ENCODE assay signal across 13 mouse cellular contexts in the genomic region with DNA sequence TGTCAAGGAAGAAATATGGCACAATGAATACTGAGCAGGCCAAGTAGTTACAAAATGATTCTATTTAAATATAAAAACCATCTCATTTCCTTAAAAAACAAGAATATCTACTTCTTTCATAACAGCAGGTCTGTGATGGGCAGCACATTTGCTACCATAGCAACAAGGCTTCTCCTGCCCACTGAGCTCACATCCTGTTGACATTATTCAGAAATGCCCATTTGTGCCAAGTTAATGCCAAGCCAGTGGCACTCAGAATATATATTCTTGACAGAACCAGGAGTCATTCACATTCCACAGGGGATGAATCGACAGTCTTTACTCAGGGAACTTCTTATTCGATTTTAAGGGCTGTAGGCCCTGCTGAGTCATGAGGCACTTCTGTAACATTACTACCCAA.
A peak's percentile ranks its signal among the peaks of the same experiment; 100 is the strongest.
DNase-seq lines count a peak whose midpoint lies in the region; ATAC-seq lines count a peak whose summit lies in the region.
"Had no signal": no experiment of that assay in that cellular context is flagged by ENCODE, and none has a peak within 500 bp of the region (broad histone marks: within the 10 kb centered on the region; RNA-seq: fewer than 3 reads in every experiment).

No protein-coding gene starts in this region.

- H3K27ac ChIP-seq in forebrain, embryonic 16.5 days (ENCODE audit: low read length), result no peak overlapping the region
- H3K27ac ChIP-seq in forebrain, embryonic 12.5 days, result no peak overlapping the region
- H3K27ac ChIP-seq: heart, embryonic 13.5 days; liver, embryonic 14.5 days; neural tube, embryonic 12.5 days; stomach, embryonic 15.5 days had no signal

- H3K4me3 ChIP-seq in forebrain, embryonic 16.5 days (replicated peaks; ENCODE audit: low read length), result no peak overlapping the region
- no peak overlapping the region for H3K4me3 ChIP-seq in forebrain, embryonic 12.5 days (replicated peaks)
- H3K4me3 ChIP-seq: heart, embryonic 13.5 days; neural tube, embryonic 12.5 days; stomach, embryonic 15.5 days had no signal

- H3K9me3 ChIP-seq in forebrain, embryonic 16.5 days (ENCODE audit: control insufficient read depth, low read length), result no peaks in the 10 kb centered on the region
- H3K9me3 ChIP-seq in forebrain, embryonic 12.5 days, result no peaks in the 10 kb centered on the region
- H3K9me3 ChIP-seq: heart, embryonic 13.5 days; neural tube, embryonic 12.5 days; stomach, embryonic 15.5 days had no signal

- 77% methylated on average over 2 of the region's 2 CpGs for WGBS in forebrain, embryonic 16.5 days
- WGBS in forebrain, embryonic 12.5 days, result 90% methylated on average over 2 of the region's 2 CpGs

- H3K36me3 ChIP-seq in forebrain, embryonic 16.5 days (ENCODE audit: control insufficient read depth, insufficient read depth), result no peaks in the 10 kb centered on the region
- peaks cover 6% of the 10 kb centered on the region for H3K36me3 ChIP-seq in forebrain, embryonic 12.5 days (replicated peaks)
- H3K36me3 ChIP-seq: neural tube, embryonic 12.5 days; stomach, embryonic 15.5 days had no signal

- H3K27me3 ChIP-seq in forebrain, embryonic 16.5 days (replicated peaks; ENCODE audit: control insufficient read depth, insufficient read depth, low read length), result no peaks in the 10 kb centered on the region
- H3K27me3 ChIP-seq in forebrain, embryonic 12.5 days, result no peaks in the 10 kb centered on the region
- H3K27me3 ChIP-seq: heart, embryonic 13.5 days; neural tube, embryonic 12.5 days; stomach, embryonic 15.5 days had no signal

- DNase-seq in right cerebral cortex, adult 18-20 months, result peak; percentile 68
- no peak for DNase-seq in right cerebral cortex, postnatal 14 days
- peak; percentile 29 for DNase-seq in induced T-regulatory cell, adult 2 months (ENCODE audit: low read depth)
- DNase-seq in telencephalon, adult 2 months (ENCODE audit: low read depth, low spot score), result peak; percentile 82
- DNase-seq in retina, postnatal 1 day, result no peak
- DNase-seq in cerebellum, adult 18-20 months, result no peak
- DNase-seq: kidney, postnatal 4 days had no signal

- no peak overlapping the region for H3K4me2 ChIP-seq in forebrain, embryonic 16.5 days (ENCODE audit: low read length)
- no peak overlapping the region for H3K4me2 ChIP-seq in forebrain, embryonic 12.5 days
- H3K4me2 ChIP-seq: heart, embryonic 13.5 days; neural tube, embryonic 12.5 days; stomach, embryonic 15.5 days had no signal

- no peaks in the 10 kb centered on the region for H3K4me1 ChIP-seq in forebrain, embryonic 16.5 days (replicated peaks; ENCODE audit: control insufficient read depth, insufficient read depth, low read length)
- H3K4me1 ChIP-seq in forebrain, embryonic 12.5 days, result no peaks in the 10 kb centered on the region
- H3K4me1 ChIP-seq: heart, embryonic 13.5 days; neural tube, embryonic 12.5 days; stomach, embryonic 15.5 days had no signal

- peak; percentile 49; the same call in 1 of the 2 replicates for ATAC-seq in forebrain, embryonic 16.5 days
- no peak for ATAC-seq in forebrain, embryonic 12.5 days (ENCODE audit: low FRiP score)

- H3K9ac ChIP-seq in forebrain, embryonic 16.5 days (replicated peaks; ENCODE audit: low read depth, low read length), result no peak overlapping the region
- H3K9ac ChIP-seq in forebrain, embryonic 12.5 days, result no peak overlapping the region
- H3K9ac ChIP-seq: heart, embryonic 13.5 days; liver, embryonic 14.5 days; neural tube, embryonic 12.5 days; stomach, embryonic 15.5 days had no signal

Comparison
In these comparisons a context has a peak if more than half of its experiments do, and no peak if none do; other contexts are left out.
1. DNase-seq: peak in right cerebral cortex, adult 18-20 months (single experiment), induced T-regulatory cell, adult 2 months (single experiment) and telencephalon, adult 2 months (single experiment); none in right cerebral cortex, postnatal 14 days (single experiment), retina, postnatal 1 day (single experiment) and cerebellum, adult 18-20 months (0 of 2).